In genomic region chr4:41469199-41469598, GRCm38 (mm10) we compare ENCODE assay signal across 13 mouse cellular contexts. TPM values are rescaled to one million over a fixed set of nuclear protein-coding genes. Genes with fewer than 3 reads are reported as not detected.
DNase-seq lines count a peak whose midpoint lies in the region; ATAC-seq and TF ChIP-seq lines count a peak whose summit lies in the region.
"Had no signal": no experiment of that assay in that cellular context is flagged by ENCODE, and none has a peak within 500 bp of the region (broad histone marks: within the 10 kb centered on the region; RNA-seq: fewer than 3 reads in every experiment).

No protein-coding gene starts in this region.

- H3K4me1 ChIP-seq in forebrain, embryonic 10.5 days: peaks cover 36% of the 10 kb centered on the region
- H3K4me1 ChIP-seq in forebrain, embryonic 15.5 days: peaks cover 39% of the 10 kb centered on the region
- H3K4me1 ChIP-seq in kidney, embryonic 14.5 days (ENCODE audit: control insufficient read depth, insufficient read depth, low read length): no peaks in the 10 kb centered on the region
- peaks cover 31% of the 10 kb centered on the region for H3K4me1 ChIP-seq in limb, embryonic 10.5 days
- H3K4me1 ChIP-seq in lung, postnatal 0 days (ENCODE audit: insufficient read depth, low read depth, low read length): no peaks in the 10 kb centered on the region
- H3K4me1 ChIP-seq: heart, embryonic 12.5 days had no signal

- no peak for ATAC-seq in forebrain, embryonic 15.5 days (replicated peaks)
- ATAC-seq in kidney, embryonic 14.5 days (ENCODE audit: low FRiP score, low TSS enrichment): no peak
- ATAC-seq in lung, postnatal 0 days: no peak
- ATAC-seq: Patski had no signal

- H3K4me3 ChIP-seq in forebrain, embryonic 10.5 days: no peak overlapping the region
- no peak overlapping the region for H3K4me3 ChIP-seq in forebrain, embryonic 15.5 days
- no peak overlapping the region for H3K4me3 ChIP-seq in kidney, embryonic 14.5 days (ENCODE audit: low read length)
- no peak overlapping the region for H3K4me3 ChIP-seq in limb, embryonic 10.5 days
- H3K4me3 ChIP-seq in lung, postnatal 0 days (ENCODE audit: low read depth, low read length): no peak overlapping the region
- H3K4me3 ChIP-seq: heart, embryonic 12.5 days; limb, embryonic 15.5 days; myocyte had no signal

- TF ChIP-seq EP300 in lung, postnatal 0 days (IDR thresholded peaks at IDR 0.05): no peak

- H3K36me3 ChIP-seq in forebrain, embryonic 10.5 days (replicated peaks): peaks cover 9% of the 10 kb centered on the region
- no peaks in the 10 kb centered on the region for H3K36me3 ChIP-seq in forebrain, embryonic 15.5 days
- H3K36me3 ChIP-seq in kidney, embryonic 14.5 days (ENCODE audit: control insufficient read depth, insufficient read depth, low read length): no peaks in the 10 kb centered on the region
- H3K36me3 ChIP-seq in limb, embryonic 10.5 days: peaks cover 4% of the 10 kb centered on the region; the same call in 1 of the 2 replicates
- H3K36me3 ChIP-seq in lung, postnatal 0 days (ENCODE audit: insufficient read depth, low read length): no peaks in the 10 kb centered on the region
- H3K36me3 ChIP-seq: heart, embryonic 12.5 days; limb, embryonic 15.5 days had no signal

- no peaks in the 10 kb centered on the region for H3K9me3 ChIP-seq in forebrain, embryonic 10.5 days
- no peaks in the 10 kb centered on the region for H3K9me3 ChIP-seq in forebrain, embryonic 15.5 days
- no peaks in the 10 kb centered on the region for H3K9me3 ChIP-seq in kidney, embryonic 14.5 days (ENCODE audit: control insufficient read depth, low read length)
- no peaks in the 10 kb centered on the region for H3K9me3 ChIP-seq in limb, embryonic 10.5 days (replicated peaks)
- H3K9me3 ChIP-seq in lung, postnatal 0 days (ENCODE audit: low read length): no peaks in the 10 kb centered on the region
- H3K9me3 ChIP-seq: heart, embryonic 12.5 days; limb, embryonic 15.5 days had no signal

- no peak for TF ChIP-seq CTCF in lung, postnatal 0 days (IDR thresholded peaks at IDR 0.05)

- H3K27me3 ChIP-seq in forebrain, embryonic 10.5 days (ENCODE audit: poor library complexity, severe bottlenecking): no peaks in the 10 kb centered on the region
- no peaks in the 10 kb centered on the region for H3K27me3 ChIP-seq in forebrain, embryonic 15.5 days
- H3K27me3 ChIP-seq in kidney, embryonic 14.5 days (ENCODE audit: control insufficient read depth, insufficient read depth, low read length): no peaks in the 10 kb centered on the region
- H3K27me3 ChIP-seq in limb, embryonic 10.5 days (ENCODE audit: low read depth, poor library complexity, severe bottlenecking): no peaks in the 10 kb centered on the region
- H3K27me3 ChIP-seq in lung, postnatal 0 days (replicated peaks; ENCODE audit: insufficient read depth, low read length): no peaks in the 10 kb centered on the region
- H3K27me3 ChIP-seq: heart, embryonic 12.5 days; limb, embryonic 15.5 days; Patski had no signal

- H3K9ac ChIP-seq in forebrain, embryonic 15.5 days (replicated peaks): no peak overlapping the region
- no peak overlapping the region for H3K9ac ChIP-seq in kidney, embryonic 14.5 days (ENCODE audit: low read depth, low read length)
- H3K9ac ChIP-seq in lung, postnatal 0 days (replicated peaks; ENCODE audit: low read depth): no peak overlapping the region
- H3K9ac ChIP-seq: heart, embryonic 12.5 days; limb, embryonic 15.5 days had no signal

- no peak overlapping the region for H3K4me2 ChIP-seq in forebrain, embryonic 15.5 days (replicated peaks)
- no peak overlapping the region for H3K4me2 ChIP-seq in kidney, embryonic 14.5 days (replicated peaks; ENCODE audit: low read depth, low read length)
- H3K4me2 ChIP-seq in lung, postnatal 0 days (replicated peaks; ENCODE audit: low read depth, low read length): no peak overlapping the region
- H3K4me2 ChIP-seq: heart, embryonic 12.5 days; limb, embryonic 15.5 days had no signal

- DNase-seq in forebrain, embryonic 10.5 days (ENCODE audit: extremely low spot score, low spot score): no peak
- peak; percentile 13 to 28 for DNase-seq in kidney, adult 8-10 months
- DNase-seq in MN1 (ENCODE audit: low spot score): peak; percentile 46
- DNase-seq in limb, embryonic 10.5 days (ENCODE audit: low spot score): no peak
- DNase-seq in lung, postnatal 0 days (ENCODE audit: low spot score): no peak
- no peak for DNase-seq in cerebellum, postnatal 4 days (ENCODE audit: low spot score in 2 of 2)

- WGBS in forebrain, embryonic 10.5 days: 69% methylated on average over 10 of the region's 10 CpGs
- 69% methylated on average over 10 of the region's 10 CpGs for WGBS in forebrain, embryonic 15.5 days
- 72% methylated on average over 10 of the region's 10 CpGs for WGBS in kidney, embryonic 14.5 days
- WGBS in limb, embryonic 10.5 days: 55% methylated on average over 10 of the region's 10 CpGs
- 76% methylated on average over 10 of the region's 10 CpGs for WGBS in lung, postnatal 0 days

- H3K27ac ChIP-seq in forebrain, embryonic 10.5 days: peak overlapping the region; percentile 65
- H3K27ac ChIP-seq in forebrain, embryonic 15.5 days (replicated peaks): no peak overlapping the region
- no peak overlapping the region for H3K27ac ChIP-seq in kidney, embryonic 14.5 days (ENCODE audit: low read depth, low read length)
- peak overlapping the region; percentile 33 for H3K27ac ChIP-seq in limb, embryonic 10.5 days
- no peak overlapping the region for H3K27ac ChIP-seq in lung, postnatal 0 days (ENCODE audit: low read length)
- H3K27ac ChIP-seq: limb, embryonic 15.5 days; stomach, postnatal 0 days had no signal

RNA-seq across cellular contexts. Expression of gene Nudt2, which starts 4.2 kb away (rescaled TPM):
- 65.4 and 67.8 TPM in 2 replicates for polyA plus RNA-seq in forebrain, embryonic 10.5 days (2016; fragmentation: Nextera tagmentation; extraction: Ambion mirVana)
- 66.8 and 69.5 TPM in 2 replicates for polyA plus RNA-seq in forebrain, embryonic 15.5 days (2015; fragmentation: Nextera tagmentation; extraction: Ambion mirVana)
- polyA plus RNA-seq in kidney, embryonic 14.5 days (2014; fragmentation: Nextera tagmentation; extraction: Ambion mirVana): 61.5 and 75.7 TPM in 2 replicates
- 54.3 and 56.9 TPM in 2 replicates for polyA plus RNA-seq in limb, embryonic 10.5 days (2016; fragmentation: Nextera tagmentation; extraction: Ambion mirVana)
- 23.7 and 28.5 TPM in 2 replicates for polyA plus RNA-seq in lung, postnatal 0 days (2015; fragmentation: Nextera tagmentation; extraction: Ambion mirVana)

RNA-seq across cellular contexts. Expression of gene Kif24, which starts 4.5 kb away (rescaled TPM):
- 16.2 and 17.7 TPM in 2 replicates for polyA plus RNA-seq in forebrain, embryonic 10.5 days (2016; fragmentation: Nextera tagmentation; extraction: Ambion mirVana)
- 5.1 and 5.5 TPM in 2 replicates for polyA plus RNA-seq in forebrain, embryonic 15.5 days (2015; fragmentation: Nextera tagmentation; extraction: Ambion mirVana)
- polyA plus RNA-seq in kidney, embryonic 14.5 days (2014; fragmentation: Nextera tagmentation; extraction: Ambion mirVana): 8.5 and 9.3 TPM in 2 replicates
- polyA plus RNA-seq in limb, embryonic 10.5 days (2016; fragmentation: Nextera tagmentation; extraction: Ambion mirVana): 14.1 and 14.5 TPM in 2 replicates
- polyA plus RNA-seq in lung, postnatal 0 days (2015; fragmentation: Nextera tagmentation; extraction: Ambion mirVana): 1.1 and 1.3 TPM in 2 replicates

RNA-seq across cellular contexts. Expression of gene AI464131, which starts 33.7 kb away (rescaled TPM):
- polyA plus RNA-seq in forebrain, embryonic 10.5 days (2016; fragmentation: Nextera tagmentation; extraction: Ambion mirVana): 6.3 and 7.1 TPM in 2 replicates
- 2.8 and 3.1 TPM in 2 replicates for polyA plus RNA-seq in forebrain, embryonic 15.5 days (2015; fragmentation: Nextera tagmentation; extraction: Ambion mirVana)
- polyA plus RNA-seq in kidney, embryonic 14.5 days (2014; fragmentation: Nextera tagmentation; extraction: Ambion mirVana): 3.8 and 8.9 TPM in 2 replicates
- 3.4 and 5.2 TPM in 2 replicates for polyA plus RNA-seq in limb, embryonic 10.5 days (2016; fragmentation: Nextera tagmentation; extraction: Ambion mirVana)
- polyA plus RNA-seq in lung, postnatal 0 days (2015; fragmentation: Nextera tagmentation; extraction: Ambion mirVana): 5.0 and 5.5 TPM in 2 replicates

RNA-seq across cellular contexts. Expression of gene 1110017D15Rik, which starts 47.9 kb away (rescaled TPM):
- polyA plus RNA-seq in forebrain, embryonic 10.5 days (2016; fragmentation: Nextera tagmentation; extraction: Ambion mirVana): 3.8 and 6.1 TPM in 2 replicates
- polyA plus RNA-seq in forebrain, embryonic 15.5 days (2015; fragmentation: Nextera tagmentation; extraction: Ambion mirVana): 9.4 and 15.7 TPM in 2 replicates
- 0.93 and 1.0 TPM in 2 replicates for polyA plus RNA-seq in kidney, embryonic 14.5 days (2014; fragmentation: Nextera tagmentation; extraction: Ambion mirVana)
- polyA plus RNA-seq in limb, embryonic 10.5 days (2016; fragmentation: Nextera tagmentation; extraction: Ambion mirVana): 4.3 and 7.3 TPM in 2 replicates
- polyA plus RNA-seq in lung, postnatal 0 days (2015; fragmentation: Nextera tagmentation; extraction: Ambion mirVana): 37.3 and 41.4 TPM in 2 replicates
- polyA plus RNA-seq: heart, embryonic 12.5 days had no signal

Comparison
In these comparisons a context has a peak if more than half of its experiments do, and no peak if none do; other contexts are left out.
1. H3K27ac ChIP-seq: peak in forebrain, embryonic 10.5 days (single experiment) and limb, embryonic 10.5 days (single experiment); none in forebrain, embryonic 15.5 days (single experiment), kidney, embryonic 14.5 days (single experiment) and lung, postnatal 0 days (single experiment).
2. DNase-seq: peak in kidney, adult 8-10 months (2 of 2) and MN1 (single experiment); none in forebrain, embryonic 10.5 days (single experiment), limb, embryonic 10.5 days (single experiment), lung, postnatal 0 days (single experiment) and cerebellum, postnatal 4 days (0 of 2).